Mouse (Mus musculus) kidney, adult 9 months (tissue): ENCODE measurements around the gene Il1rn.

Source experiments
- DNase-seq: peaks from one replicate; pipeline ENCODE4 v3.0.0; 2022

Gene Il1rn

DNA sequence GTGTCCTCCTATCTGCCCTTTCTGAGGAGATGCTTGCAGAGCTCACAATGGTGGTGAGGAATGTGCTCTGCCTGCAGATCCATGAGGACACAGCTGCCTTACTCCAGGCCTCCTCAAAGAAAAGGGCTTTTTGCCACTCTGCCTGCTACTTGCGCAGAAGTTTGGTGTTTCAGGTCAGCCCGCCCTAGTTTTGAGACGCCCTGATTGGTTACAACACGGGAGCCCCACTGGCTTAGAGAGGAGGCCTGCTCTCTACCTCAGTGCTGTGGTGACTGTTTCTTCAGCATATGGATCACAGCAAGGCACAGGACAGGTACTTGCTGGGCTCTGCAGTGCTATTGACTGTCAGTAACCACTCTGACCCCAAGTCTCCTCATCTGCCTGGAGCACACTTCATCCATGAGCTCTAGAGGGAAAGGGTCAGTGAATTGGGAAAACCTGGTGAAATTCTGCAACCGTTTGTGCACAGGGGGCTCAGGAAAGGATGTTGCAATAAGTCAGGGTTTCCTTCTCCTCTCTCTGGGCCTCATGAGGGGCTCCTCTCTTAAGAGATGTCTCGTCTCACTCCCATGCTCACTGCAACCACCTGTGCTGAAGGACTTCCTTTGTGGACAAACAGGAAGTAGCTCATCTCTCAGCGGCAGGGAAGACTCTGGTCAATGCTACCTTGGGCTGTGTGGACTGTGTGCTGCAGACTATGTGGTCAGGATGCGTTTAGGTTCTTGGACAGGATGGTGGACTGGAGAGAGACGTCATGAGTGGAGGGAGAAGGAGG lies 46.0 kb downstream of the Il1rn start:
- no peak for DNase-seq

DNA sequence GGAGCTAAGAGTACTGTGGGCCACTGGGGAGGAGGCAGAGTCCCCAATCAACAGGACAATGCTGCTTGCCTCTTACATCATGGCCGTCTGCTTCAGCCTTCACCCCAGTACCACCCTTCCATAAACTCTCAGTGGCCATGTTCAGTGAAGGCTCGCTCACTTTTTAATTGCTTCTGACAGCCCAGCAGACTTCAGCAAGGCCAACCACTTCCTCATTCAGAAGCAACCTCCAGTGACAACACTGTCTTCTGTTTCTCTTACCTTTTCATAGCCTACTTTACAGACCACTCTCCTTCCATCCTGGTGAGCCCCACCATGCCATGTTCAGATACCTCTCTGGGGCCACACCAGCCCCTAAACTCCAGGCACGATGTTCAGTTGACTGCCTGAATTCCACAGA lies 47.0 kb downstream of the Il1rn start:
- no peak for DNase-seq

DNA sequence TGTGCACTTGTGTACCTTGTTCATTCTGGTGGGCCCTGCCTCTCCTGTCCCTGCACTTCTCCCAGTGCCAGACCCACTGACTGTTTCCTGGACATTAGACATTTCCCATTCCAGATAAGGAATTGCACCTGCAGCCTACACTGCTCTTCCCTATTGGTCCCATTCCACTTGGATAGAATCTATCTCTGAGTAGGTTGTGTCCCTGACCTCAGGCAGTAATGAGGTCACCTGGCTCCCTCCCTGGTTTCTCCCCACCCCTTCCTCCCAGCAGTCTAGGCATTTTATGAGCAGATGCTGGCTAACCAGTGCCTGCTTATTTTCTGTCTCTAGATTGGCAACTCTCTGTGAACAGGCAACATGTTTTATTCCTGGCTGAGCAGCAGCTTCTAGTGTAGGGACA lies 47.7 kb downstream of the Il1rn start:
- no peak for DNase-seq

DNA sequence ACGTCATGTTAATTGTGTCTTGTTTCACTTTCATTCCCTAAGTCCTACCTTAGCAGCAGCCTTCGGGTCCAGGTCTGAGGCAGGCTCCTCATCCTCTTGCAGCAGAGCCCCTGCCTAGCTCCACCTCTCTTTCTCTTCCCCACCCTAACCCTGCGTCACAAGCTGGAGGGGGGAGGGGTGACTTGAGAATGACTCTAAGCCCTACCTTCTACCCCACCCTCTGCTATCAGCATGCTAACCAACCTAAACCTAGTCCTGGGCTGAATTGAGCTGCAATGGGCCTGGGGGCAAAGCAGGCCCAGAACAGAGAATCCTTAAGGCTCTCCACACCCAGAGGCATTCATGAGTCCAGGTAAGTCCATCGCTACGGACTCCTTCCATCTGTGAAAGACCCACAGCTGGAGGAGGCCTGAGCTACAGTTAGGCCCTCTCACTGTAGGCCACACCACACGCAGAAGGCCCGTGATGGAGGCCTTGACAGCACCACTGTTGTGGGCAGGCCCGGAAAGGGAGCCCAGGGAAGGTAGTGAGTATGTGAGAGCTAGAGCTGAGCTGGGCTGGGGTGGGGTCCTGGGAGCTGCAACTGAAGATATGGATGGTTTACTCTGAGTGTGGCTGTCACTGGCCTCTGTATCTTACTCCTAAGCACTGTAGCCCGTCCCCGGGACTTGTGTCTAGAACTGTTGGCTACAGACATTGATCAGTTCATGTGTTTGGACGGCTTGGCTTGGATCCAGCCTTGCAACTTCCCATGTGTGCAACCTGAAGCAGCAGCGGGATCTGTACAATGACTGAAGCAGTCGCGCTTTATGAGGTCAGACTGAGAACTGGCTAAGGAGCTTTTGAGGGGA lies 48.7 kb downstream of the Il1rn start:
- no peak for DNase-seq

DNA sequence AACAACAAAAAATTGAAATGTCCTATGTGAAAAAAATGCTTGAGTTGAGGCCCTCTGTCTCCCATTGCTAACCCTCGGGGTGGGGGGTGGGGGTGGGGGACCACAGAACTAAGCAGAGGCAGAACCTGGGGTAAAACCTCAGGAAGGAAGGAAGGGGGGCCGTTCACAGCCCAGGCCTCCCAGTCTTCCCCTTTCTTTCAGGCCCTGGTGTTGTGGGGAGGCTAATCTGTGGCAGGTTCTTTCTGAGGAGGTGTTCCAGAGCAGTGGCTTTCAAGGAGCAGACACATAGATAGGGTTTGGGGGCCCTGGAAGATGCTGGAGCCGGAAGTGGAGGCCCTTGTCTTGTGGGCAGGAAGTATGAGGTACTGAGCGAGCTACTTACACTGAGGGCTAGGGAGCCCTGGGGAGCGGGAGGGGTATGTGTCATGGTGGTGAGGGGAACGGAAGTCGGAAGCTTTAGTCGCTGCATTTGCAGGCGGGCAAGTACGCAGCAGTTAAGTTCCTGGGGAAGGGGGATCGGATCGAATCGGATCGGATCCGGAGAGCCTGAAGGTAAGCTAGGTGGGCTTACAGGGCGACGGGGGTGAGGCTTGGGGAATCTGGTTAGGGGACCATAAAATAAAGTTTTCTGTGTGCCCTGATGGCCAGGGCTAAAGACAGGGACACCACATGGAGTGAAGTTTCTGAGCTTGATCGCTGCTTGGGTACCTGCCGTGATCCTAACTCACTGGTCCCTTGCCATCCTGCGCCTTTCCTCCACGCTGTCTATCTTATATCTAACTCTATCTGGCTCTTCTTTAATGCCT lies 49.7 kb downstream of the Il1rn start:
- DNase-seq: no peak

DNA sequence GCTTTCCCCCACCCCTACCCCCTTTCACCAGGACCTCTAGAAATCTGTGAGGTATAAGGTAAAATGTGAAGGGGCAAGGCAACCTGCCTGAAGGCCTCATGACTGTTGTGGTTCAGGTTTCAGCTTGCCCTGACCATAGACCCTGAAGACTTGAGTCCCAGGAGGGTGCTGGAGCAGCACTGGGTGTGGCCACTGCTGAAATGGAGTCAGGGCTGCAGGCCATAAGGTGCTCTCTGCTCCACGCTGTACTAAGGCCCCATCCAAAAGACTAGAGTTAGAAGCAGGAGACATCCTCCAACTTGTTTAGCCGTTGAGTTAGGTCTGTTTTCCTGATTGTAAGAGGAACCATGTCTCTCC lies 50.3 kb downstream of the Il1rn start:
- DNase-seq: no peak

DNA sequence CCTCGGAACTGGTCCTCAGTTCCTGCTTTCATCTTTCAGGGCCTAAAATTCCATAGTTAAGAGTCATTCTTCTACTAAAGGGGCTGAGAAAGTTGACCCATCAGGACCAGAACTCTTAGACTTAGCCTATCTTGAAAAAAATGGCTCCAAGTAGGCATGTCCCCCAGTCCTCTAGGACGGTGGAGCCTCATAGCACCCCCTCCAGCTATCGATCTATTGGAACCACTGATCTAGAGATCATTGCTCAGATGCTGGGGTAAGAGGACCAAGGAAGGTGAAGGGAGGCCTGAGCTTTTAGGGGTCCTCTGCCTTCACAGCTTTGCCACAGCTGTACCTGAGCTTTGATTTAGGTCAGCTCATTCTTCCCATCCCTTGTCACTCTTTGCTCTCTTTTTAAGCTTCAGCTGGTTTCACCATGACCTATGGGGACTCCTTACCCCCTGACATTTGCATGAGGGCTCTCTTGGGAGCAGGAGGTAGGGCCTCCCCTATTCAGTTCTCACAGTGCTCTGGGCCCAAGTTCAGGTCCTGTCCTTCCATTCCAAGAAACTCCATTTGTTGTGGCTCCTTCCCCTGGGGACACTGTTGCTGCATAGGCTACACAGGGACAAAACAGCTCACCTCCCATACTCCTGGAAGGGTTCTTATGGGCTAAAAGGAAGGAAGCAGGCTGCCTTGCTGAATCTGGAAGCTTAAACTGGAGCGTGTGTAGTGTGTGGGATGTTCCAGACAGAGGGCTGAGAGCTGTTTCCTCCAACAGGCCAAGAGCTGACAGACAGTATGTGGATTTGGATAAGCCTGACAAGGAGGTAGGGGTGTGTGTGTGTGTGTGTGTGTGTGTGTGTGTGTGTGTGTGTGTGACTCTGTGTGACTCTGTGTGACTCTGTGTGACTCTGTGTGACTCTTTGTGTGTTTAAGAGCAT lies 51.0 kb downstream of the Il1rn start:
- DNase-seq: no peak

DNA sequence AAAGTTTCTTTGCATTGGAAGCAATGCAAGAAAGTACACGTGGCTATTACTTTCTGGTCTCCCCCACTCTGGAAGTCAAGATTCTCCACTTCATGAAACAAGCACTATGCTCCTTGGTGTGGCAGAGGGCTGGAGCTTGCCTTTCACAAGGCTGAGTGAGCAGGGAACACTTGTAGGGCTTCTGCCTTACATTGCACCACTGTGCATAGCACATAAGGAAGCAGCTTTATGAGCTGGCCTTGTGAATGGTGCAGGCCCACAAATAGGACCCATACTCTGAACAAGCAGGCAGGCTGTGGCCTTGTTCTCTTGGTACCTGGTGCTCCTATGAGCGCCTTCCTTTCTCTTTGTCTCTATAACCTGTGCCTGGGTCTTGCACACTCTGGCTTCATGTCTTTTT lies 56.6 kb downstream of the Il1rn start:
- no peak for DNase-seq

DNA sequence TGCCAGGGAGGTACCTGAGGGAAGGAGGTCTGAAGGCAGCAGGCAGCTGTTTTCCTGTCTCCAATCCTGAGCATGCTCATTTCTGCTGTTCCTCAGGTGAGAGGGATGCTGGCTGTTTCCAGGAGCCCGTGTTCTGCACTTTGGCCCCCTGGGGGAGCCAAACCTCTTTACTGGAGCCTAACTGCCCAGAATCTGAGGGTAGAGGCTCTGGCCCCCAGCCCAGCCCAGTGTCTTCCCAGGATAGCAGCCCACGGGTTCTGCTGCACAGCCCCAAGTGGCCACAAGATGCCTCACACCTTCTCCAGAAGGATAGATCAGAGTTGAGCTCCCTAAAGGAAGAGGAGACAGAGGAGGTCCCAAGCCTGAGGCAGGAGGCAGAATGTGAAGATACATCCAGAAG lies 60.5 kb downstream of the Il1rn start:
- no peak for DNase-seq

DNA sequence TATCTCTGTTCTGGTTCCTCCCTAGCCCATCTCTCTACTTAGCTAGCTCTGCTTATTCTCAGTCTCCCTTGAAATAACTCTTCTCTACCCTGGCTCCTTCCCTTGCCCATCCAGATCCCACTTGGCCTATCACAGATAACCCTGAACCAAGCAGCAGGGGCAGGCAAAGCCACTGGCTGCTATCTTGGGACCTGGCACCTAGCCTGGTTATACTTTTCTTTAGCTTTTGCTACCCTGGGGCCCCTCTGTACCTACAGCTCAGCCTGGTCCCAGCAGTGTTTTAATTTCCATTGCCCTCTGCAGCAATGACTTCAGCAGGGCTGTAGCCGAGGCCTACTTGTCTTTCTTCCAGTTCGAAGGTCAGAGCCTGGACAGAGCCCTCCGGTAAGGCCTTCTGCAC lies 64.1 kb downstream of the Il1rn start:
- DNase-seq: no peak
